Mouse (Mus musculus): Measurements from ENCODE around the gene Cops7a. TPM values are rescaled to one million over a fixed set of nuclear protein-coding genes. Genes with fewer than 3 reads are reported as not detected.

The Cops7a gene
- polyA plus RNA-seq, 1 experiment, result not detected

DNA sequence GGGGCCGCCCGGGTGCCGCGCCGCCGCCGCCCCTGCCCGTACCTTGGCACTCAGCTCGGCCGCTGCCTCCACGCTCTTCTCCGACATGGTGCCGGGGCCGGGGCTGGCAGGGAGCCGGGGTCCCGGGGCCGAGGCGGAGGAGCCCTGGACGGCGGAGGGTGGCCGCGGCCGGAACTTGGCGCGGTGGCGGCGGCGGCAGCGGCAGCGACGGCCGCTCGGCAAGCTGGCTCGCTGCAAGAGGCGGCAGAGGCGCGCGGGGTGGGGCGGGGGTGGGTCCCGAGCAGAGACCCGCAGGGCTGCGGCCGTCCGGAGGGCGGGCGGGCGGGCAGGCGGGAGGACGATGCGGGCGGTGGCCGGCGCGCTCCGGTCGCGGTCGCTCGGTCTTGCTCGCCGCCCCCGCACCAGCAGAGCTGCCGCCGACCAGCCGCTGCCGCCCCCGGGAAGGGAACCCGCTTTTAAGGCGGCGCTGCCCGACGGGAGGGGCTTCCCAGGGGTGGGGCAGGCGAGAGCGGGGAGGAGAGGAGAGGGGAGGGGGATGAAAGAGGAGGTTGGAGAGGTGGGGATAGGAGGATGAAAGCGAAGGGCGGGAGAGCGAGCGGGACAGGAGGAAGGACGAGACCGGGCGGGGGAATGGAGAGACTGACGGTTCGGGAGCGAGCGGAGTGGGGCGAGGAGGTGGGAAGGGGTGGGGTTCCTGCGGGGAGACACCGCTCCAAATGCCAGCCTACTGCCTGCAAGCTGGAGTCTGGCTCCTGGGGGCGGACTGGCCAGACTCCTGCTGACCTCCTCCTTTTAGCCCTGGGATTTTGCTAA is 47.6 kb downstream of the Cops7a start:
- WGBS, result under 1% methylated on average over 66 of the region's 89 CpGs
- H3K4me1 ChIP-seq (ENCODE audit: control insufficient read depth, insufficient read depth, low read length), result peaks cover 45% of the 10 kb centered on the region
- TF ChIP-seq POLR2A (IDR thresholded peaks at IDR 0.05; ENCODE audit: insufficient read depth, low read depth, low read length), result peak; percentile 84; the same call in 1 of the 2 replicates
- no peak for TF ChIP-seq CTCF (IDR thresholded peaks at IDR 0.05; ENCODE audit: insufficient read depth, low read depth, low read length)
- H3K4me3 ChIP-seq (ENCODE audit: insufficient read depth, low read depth, low read length), result peak overlapping the region; percentile 98
- H3K27ac ChIP-seq (ENCODE audit: insufficient read depth, low read depth, low read length), result peak overlapping the region; percentile 100

DNA sequence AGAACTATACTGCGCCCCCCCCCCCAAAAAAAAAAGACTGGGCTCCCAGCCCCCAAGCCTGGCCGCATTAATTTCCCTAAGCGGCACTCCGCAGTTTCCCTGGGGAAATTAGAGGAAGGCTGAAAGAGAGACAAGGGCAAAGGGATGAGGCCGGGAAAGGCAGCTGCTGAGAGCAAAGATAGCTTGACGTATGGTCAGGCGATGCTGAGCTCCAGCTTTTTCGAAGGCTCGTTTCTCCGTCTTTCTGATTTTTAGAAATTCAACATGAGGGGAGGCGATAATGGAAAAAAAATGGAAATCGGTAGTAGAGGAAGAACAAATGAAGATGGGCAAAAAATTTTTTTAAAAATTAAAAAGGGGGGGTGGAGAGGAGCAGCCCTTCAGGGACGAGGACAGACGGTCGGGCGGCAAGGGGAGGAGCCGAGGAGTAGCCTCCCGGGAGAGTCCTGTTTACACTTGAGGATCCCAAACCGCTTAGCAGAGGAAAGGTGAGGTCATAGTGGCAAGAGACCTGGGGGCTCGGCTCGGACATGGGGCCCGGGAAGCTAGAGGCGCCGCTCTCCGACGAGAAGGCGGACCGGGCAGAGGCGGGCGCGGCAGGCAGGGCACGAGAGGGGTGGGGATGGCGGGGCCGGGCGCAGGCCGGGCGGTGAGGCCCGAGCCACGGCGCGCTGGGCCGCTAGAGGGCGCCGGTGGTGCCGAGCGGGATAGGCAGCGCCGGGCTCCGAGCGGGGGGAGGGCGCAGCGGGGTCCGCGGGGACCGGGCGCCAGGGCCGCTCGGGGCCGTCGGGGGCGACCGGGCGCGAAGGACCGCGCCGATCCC is 48.4 kb downstream of the Cops7a start:
- Histone ChIP-seq H3K4me3 (ENCODE audit: insufficient read depth, low read depth, low read length) (peak overlapping the region; percentile 98), H3K4me1 (ENCODE audit: control insufficient read depth, insufficient read depth, low read length) (peaks cover 45% of the 10 kb centered on the region), H3K27ac (ENCODE audit: insufficient read depth, low read depth, low read length) (peak overlapping the region; percentile 94)
- under 1% methylated on average over 64 of the region's 67 CpGs for WGBS
- TF ChIP-seq CTCF (IDR thresholded peaks at IDR 0.05; ENCODE audit: insufficient read depth, low read depth, low read length), result peak; percentile 83
- no peak for TF ChIP-seq POLR2A (IDR thresholded peaks at IDR 0.05; ENCODE audit: insufficient read depth, low read depth, low read length)

DNA sequence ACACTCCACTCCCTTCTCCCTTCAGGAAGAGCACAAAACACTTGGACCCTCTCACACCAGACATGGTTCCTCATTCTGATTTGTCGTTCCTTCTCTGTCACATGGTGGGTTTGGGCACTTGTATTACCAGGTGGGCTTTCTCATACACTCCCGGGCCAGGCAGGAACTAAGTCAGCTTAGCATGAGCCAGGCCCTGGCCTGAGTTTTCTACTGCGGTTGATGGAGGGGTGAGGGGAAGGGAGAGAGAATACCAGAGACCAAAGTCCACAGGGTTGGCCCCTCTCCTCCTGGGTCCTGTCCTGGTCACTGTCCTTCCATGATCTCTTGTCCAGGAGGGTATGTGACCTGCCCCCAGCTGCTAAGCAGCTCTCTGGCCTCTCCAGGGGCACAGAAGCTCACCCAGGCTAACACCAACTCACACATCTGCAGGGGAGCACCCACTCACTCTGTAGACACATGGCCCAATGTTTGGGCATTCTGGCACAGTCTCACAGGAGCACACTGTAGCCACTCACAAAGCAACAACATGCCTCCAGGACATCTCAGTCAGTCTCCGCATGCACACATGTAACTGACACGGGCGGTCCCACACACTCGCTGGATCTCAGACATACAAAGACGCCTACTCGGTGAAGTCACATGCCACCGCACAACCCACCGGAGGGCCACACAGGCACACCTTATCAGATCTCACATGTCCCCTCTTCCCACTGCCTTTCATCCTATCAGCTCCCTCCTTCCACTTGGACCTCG is 49.2 kb downstream of the Cops7a start:
- Histone ChIP-seq H3K4me1 (ENCODE audit: control insufficient read depth, insufficient read depth, low read length) (peaks cover 47% of the 10 kb centered on the region), H3K27ac (ENCODE audit: insufficient read depth, low read depth, low read length) (peak overlapping the region; percentile 93), H3K4me3 (ENCODE audit: insufficient read depth, low read depth, low read length) (peak overlapping the region; percentile 98)
- no peak for TF ChIP-seq CTCF (IDR thresholded peaks at IDR 0.05; ENCODE audit: insufficient read depth, low read depth, low read length)
- no peak for TF ChIP-seq POLR2A (IDR thresholded peaks at IDR 0.05; ENCODE audit: insufficient read depth, low read depth, low read length)
- under 1% methylated on average over 12 of the region's 12 CpGs for WGBS

DNA sequence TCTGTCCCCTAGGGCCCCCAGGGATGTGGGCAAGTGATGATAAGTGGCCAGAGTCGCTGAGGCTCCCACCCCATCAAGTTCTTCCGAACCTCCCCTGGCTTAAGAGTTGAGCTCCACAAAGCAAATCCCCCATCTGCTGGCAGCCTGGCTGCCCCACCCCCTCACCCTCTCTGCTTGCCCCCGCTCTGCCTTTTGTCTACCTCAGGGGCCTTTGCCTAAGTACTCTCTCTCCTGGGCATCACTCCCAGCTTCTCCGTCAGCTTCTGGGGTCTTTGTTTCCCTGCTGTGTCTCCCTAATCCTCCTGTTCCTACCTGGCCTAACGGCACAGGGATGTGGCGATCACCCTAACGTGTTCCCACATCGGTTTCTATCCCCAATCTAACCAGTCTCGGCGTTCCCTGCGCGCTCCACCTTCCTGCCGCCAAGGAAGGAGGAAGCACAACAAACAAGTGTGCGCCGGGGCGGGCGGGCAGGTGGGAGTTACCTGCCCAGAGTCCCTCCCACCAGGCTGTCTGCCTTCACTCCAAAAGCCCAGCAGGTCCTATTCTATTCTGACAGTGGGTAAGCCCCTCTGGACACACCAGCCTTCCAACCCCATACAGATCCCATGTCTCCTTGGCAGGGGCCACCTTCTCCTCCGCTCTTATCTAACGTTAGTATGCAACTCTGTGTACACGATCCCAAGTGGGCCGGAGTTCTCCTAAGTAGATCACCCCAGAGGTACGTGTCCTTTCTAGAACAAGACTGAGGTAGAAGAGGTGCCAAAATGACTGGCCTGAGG is 50.0 kb downstream of the Cops7a start:
- Histone ChIP-seq H3K27ac (ENCODE audit: insufficient read depth, low read depth, low read length) (peak overlapping the region; percentile 93; the same call in 1 of the 2 replicates), H3K4me1 (ENCODE audit: control insufficient read depth, insufficient read depth, low read length) (peaks cover 47% of the 10 kb centered on the region), H3K4me3 (ENCODE audit: insufficient read depth, low read depth, low read length) (peak overlapping the region; percentile 98)
- 9% methylated on average over 22 of the region's 22 CpGs for WGBS
- TF ChIP-seq POLR2A (IDR thresholded peaks at IDR 0.05; ENCODE audit: insufficient read depth, low read depth, low read length) (no peak), CTCF (IDR thresholded peaks at IDR 0.05; ENCODE audit: insufficient read depth, low read depth, low read length) (no peak)

DNA sequence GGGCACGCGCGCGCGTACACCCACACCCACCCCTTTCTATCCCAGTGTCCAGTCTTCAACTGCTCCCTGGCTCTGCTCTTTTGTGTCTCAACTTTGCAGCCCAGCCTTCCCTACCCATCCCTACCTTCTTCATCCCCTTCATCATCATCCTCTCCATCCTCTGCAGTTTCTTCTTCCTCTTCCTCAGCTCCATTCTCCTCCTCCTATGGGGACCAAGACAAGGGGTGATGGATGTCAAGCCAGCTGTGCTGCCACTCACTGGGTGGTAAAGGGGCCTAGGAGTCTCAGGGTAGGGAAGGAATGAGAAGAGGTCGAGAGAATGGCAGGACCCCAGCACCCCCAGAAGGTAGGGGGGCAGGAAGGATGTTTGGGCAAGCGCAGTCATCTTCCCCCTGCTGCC is 50.8 kb downstream of the Cops7a start:
- Histone ChIP-seq H3K4me1 (ENCODE audit: control insufficient read depth, insufficient read depth, low read length) (peaks cover 49% of the 10 kb centered on the region), H3K27ac (ENCODE audit: insufficient read depth, low read depth, low read length) (no peak overlapping the region), H3K4me3 (ENCODE audit: insufficient read depth, low read depth, low read length) (no peak overlapping the region)
- 84% methylated on average over 7 of the region's 7 CpGs for WGBS
- no peak for TF ChIP-seq CTCF (IDR thresholded peaks at IDR 0.05; ENCODE audit: insufficient read depth, low read depth, low read length)
- no peak for TF ChIP-seq POLR2A (IDR thresholded peaks at IDR 0.05; ENCODE audit: insufficient read depth, low read depth, low read length)

DNA sequence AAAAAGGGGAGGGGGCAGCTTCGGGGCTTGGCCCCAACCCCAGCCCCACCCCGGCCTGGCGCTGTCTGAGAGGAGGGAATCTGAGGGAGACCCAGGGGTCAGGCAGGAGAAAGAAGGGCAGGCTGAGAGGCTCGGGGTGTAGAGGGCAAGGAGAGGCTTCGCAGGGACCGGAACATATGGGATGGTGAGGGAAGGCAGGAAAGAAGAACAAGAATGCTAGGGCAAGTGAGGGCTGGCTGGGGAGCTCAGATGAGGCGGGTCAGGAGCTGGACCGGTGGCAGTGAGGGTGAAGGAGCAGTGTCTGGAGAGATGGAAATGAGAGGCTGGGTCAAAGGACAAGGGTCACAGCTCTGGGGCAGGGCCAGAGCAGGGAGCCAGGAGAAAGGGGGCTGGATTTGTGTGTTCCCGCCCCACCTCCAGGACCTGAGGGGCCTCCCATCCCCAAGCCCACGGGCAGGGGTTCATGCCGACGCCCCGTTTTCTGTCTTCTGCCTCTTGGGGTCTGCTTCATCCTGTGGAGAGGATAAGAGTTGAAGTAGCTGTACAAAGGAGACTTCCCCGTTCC is 51.5 kb downstream of the Cops7a start:
- no peak for TF ChIP-seq POLR2A (IDR thresholded peaks at IDR 0.05; ENCODE audit: insufficient read depth, low read depth, low read length)
- TF ChIP-seq CTCF (IDR thresholded peaks at IDR 0.05; ENCODE audit: insufficient read depth, low read depth, low read length), result no peak
- Histone ChIP-seq H3K27ac (ENCODE audit: insufficient read depth, low read depth, low read length) (no peak overlapping the region), H3K4me1 (ENCODE audit: control insufficient read depth, insufficient read depth, low read length) (peaks cover 49% of the 10 kb centered on the region), H3K4me3 (ENCODE audit: insufficient read depth, low read depth, low read length) (no peak overlapping the region)
- WGBS, result 72% methylated on average over 14 of the region's 14 CpGs

DNA sequence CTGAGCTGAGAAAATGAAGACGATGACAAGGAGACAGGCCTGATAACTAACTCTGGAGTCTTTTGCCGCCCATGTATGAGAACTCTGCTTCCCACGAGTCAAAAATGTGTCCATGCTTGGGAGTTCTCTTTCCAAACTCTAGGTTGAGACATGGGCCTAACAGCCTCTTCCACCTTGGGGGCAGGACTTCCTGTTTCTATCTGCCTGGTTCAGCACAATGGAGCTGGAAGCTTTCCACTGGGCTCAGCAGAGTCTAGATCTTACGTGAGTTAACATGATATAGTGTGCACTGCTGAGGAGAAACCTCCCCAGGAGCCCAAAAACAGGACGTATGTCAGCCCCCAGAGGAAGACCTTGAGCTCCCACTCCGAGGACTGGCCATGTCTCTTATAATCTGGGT is 52.1 kb downstream of the Cops7a start:
- peaks cover 47% of the 10 kb centered on the region for H3K4me1 ChIP-seq (ENCODE audit: control insufficient read depth, insufficient read depth, low read length)
- no peak overlapping the region for H3K27ac ChIP-seq (ENCODE audit: insufficient read depth, low read depth, low read length)
- WGBS, result 55% methylated on average over 6 of the region's 6 CpGs
- H3K4me3 ChIP-seq (ENCODE audit: insufficient read depth, low read depth, low read length), result no peak overlapping the region
- TF ChIP-seq POLR2A (IDR thresholded peaks at IDR 0.05; ENCODE audit: insufficient read depth, low read depth, low read length) (no peak), CTCF (IDR thresholded peaks at IDR 0.05; ENCODE audit: insufficient read depth, low read depth, low read length) (no peak)

All from olfactory bulb, adult 2 months (tissue).